Mouse (Mus musculus): ENCODE data around the gene Rhox3a2. TPM values are rescaled to one million over a fixed set of nuclear protein-coding genes. Genes with fewer than 3 reads are reported as not detected.
"Not testable (repeated sequence)": the region's sequence is repeated elsewhere in the genome, so short reads cannot be mapped to it uniquely, and the experiment has no call there.

Gene Rhox3a2
- total RNA-seq (2021), result not detected
- long read RNA-seq, experiment 1, result 0 reads
- long read RNA-seq, experiment 2, result 0 reads

- not testable (repeated sequence) for DNase-seq (ENCODE audit: low spot score)
Observed at GRCm38 (mm10) chrX:37379728-37380127, at the start of gene Rhox3a2. Gene Rhox3a2 (plus strand): TSS chrX:37380028.

GRCm38 (mm10) chrX:37390548-37390947 lies 10.7 kb downstream of the Rhox3a2 start, which contains the start of gene Rhox4a2:
Gene Rhox4a2 (plus strand): TSS chrX:37390848.
- not testable (repeated sequence) for DNase-seq (ENCODE audit: low spot score)

GRCm38 (mm10) chrX:37411767-37412166 lies 31.9 kb downstream of the Rhox3a2 start, which contains the start of gene Rhox2b:
Gene Rhox2b (plus strand): TSS chrX:37412067.
- DNase-seq (ENCODE audit: low spot score), result not testable (repeated sequence)

- not testable (repeated sequence) for DNase-seq (ENCODE audit: low spot score)
Observed at GRCm38 (mm10) chrX:37432194-37432593, 52.4 kb downstream of the Rhox3a2 start, which contains the start of gene Rhox4b. Gene Rhox4b (plus strand): TSS chrX:37432494.

Other genes with a start within 250 kb of the Rhox3a2 start
- not detected for gene Akap14, start 211.2 kb upstream of the Rhox3a2 start, total RNA-seq (2021)
- 100 to 1,000 TPM; 378 to 379 TPM for gene Ndufa1, start 188.9 kb upstream of the Rhox3a2 start, total RNA-seq (2021)
- gene Rnf113a1, start 188.8 kb upstream of the Rhox3a2 start, total RNA-seq (2021), result 1 to 10 TPM; 2.2 to 2.4 TPM
- gene Gm9, start 169.0 kb upstream of the Rhox3a2 start, total RNA-seq (2021), result not detected
- gene Rhox1, start 157.8 kb upstream of the Rhox3a2 start, total RNA-seq (2021), result not detected
- gene Rhox2a, start 135.1 kb upstream of the Rhox3a2 start, total RNA-seq (2021), result not detected
- not detected for gene Rhox3a, start 130.1 kb upstream of the Rhox3a2 start, total RNA-seq (2021)
- gene Rhox4a, start 114.7 kb upstream of the Rhox3a2 start, total RNA-seq (2021), result not detected
- gene Rhox4a2, start 10.8 kb downstream of the Rhox3a2 start, total RNA-seq (2021), result not detected
- gene Rhox2b, start 32.0 kb downstream of the Rhox3a2 start, total RNA-seq (2021), result not detected
- not detected for gene Rhox4b, start 52.5 kb downstream of the Rhox3a2 start, total RNA-seq (2021)
- gene Rhox2c, start 73.7 kb downstream of the Rhox3a2 start, total RNA-seq (2021), result not detected
- not detected for gene Rhox3c, start 78.6 kb downstream of the Rhox3a2 start, total RNA-seq (2021)
- not detected for gene Rhox4c, start 100.3 kb downstream of the Rhox3a2 start, total RNA-seq (2021)
- gene Rhox2d, start 113.4 kb downstream of the Rhox3a2 start, total RNA-seq (2021), result not detected
- gene Rhox4d, start 134.3 kb downstream of the Rhox3a2 start, total RNA-seq (2021), result not detected
- gene Rhox2e, start 150.4 kb downstream of the Rhox3a2 start, total RNA-seq (2021), result not detected
- gene Rhox3e, start 162.0 kb downstream of the Rhox3a2 start, total RNA-seq (2021), result not detected
- not detected for gene Rhox4e, start 177.4 kb downstream of the Rhox3a2 start, total RNA-seq (2021)
- gene Rhox2f, start 191.4 kb downstream of the Rhox3a2 start, total RNA-seq (2021), result not detected
- not detected for gene Rhox3f, start 201.0 kb downstream of the Rhox3a2 start, total RNA-seq (2021)
- not detected for gene Rhox4f, start 227.7 kb downstream of the Rhox3a2 start, total RNA-seq (2021)
- not detected for gene Rhox3g, start 248.6 kb downstream of the Rhox3a2 start, total RNA-seq (2021)